Mouse (Mus musculus) forebrain, embryonic 11.5 days (tissue): ENCODE data around the gene Gm11060. TPM values are rescaled to one million over a fixed set of nuclear protein-coding genes. Genes with fewer than 3 reads are reported as not detected.
A peak's percentile ranks its signal among the peaks of the same experiment; 100 is the strongest.

Experiments used
- ATAC-seq: fragments of 200-750 bp; cut with Nextera tagmentation; replicated peaks from 2 replicates; pipeline ENCODE4 v1.8.0; 2017; ENCODE audit warnings: moderate TSS enrichment; ENCODE audit not compliant: low FRiP score
- DNase-seq: peaks from one replicate; pipeline ENCODE4 v3.0.0-alpha.2; 2017; ENCODE audit warnings: low spot score
- H3K27ac ChIP-seq: fragments of 300-500 bp; sonication (generic); 2 replicates; pipeline ENCODE4 v1.5.1; 2014; ENCODE audit warnings: low read depth, low read length
- H3K27me3 ChIP-seq: fragments of 300-500 bp; sonication (generic); 2 replicates; pipeline ENCODE4 v1.6.1; 2014; ENCODE audit warnings: mild to moderate bottlenecking, low read length, mixed read lengths; ENCODE audit not compliant: control insufficient read depth, insufficient read depth
- H3K36me3 ChIP-seq: fragments of 300-500 bp; sonication (generic); 2 replicates; pipeline ENCODE4 v1.6.1; 2014; ENCODE audit warnings: mild to moderate bottlenecking, low read length, moderate library complexity, mixed read lengths; ENCODE audit not compliant: control insufficient read depth, insufficient read depth
- H3K4me1 ChIP-seq: fragments of 300-500 bp; sonication (generic); replicated peaks from 2 replicates; pipeline ENCODE4 v1.6.1; 2014; ENCODE audit warnings: low read length, mixed read lengths; ENCODE audit not compliant: control insufficient read depth, insufficient read depth
- H3K4me2 ChIP-seq: fragments of 300-500 bp; sonication (generic); 2 replicates; pipeline ENCODE4 v1.6.1; 2014; ENCODE audit warnings: low read depth, mild to moderate bottlenecking, low read length, moderate library complexity, mixed read lengths; ENCODE audit not compliant: severe bottlenecking
- H3K4me3 ChIP-seq: fragments of 300-500 bp; sonication (generic); 2 replicates; pipeline ENCODE4 v1.5.1; 2014; ENCODE audit warnings: low read depth, low read length
- H3K9ac ChIP-seq: fragments of 300-500 bp; sonication (generic); 2 replicates; pipeline ENCODE4 v1.6.1; 2014; ENCODE audit warnings: low read length
- H3K9me3 ChIP-seq: fragments of 300-500 bp; sonication (generic); 2 replicates; pipeline ENCODE4 v1.6.1; 2016; ENCODE audit warnings: low read length, mixed read lengths; ENCODE audit not compliant: control insufficient read depth
- WGBS: fragments of 180-500 bp; shearing (Covaris S2); extraction: QIAGEN DNeasy Blood & Tissue Kit; methylation state at CpG from one replicate; pipeline ENCODE4 v1.1.7; 2014; 5-methylcytosine and 5-hydroxymethylcytosine counted together
- polyA plus RNA-seq: library from polyadenylated mRNA; unstranded; fragments of >200 nt; fragmentation: Nextera tagmentation; extraction: Ambion mirVana; gene quantifications from 2 replicates; pipeline ENCODE4 v1.2.1, GENCODE M21; 2014

Gene Gm11060
- polyA plus RNA-seq, 1 experiment from 2014 or later, result not detected

DNA sequence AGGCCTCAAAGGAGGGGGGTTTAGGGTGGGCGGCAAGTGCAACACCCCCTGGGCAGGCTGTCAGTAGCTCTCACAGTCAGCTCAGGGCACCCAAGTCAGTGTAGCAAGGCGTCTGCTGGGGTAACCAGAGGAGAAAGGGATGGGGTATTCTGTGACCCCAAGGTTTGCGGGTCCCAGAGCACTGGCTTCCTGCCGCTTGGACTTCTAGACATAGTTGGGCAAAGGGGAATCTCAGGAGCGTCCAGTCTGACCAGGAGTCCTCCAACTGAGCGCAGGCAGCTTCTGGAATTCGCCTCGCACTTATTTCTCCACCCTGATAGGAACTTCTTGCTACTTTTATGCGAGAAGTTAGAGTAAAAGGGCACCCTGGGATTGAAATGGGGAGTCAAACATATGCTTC, 32.1 kb downstream of the Gm11060 start:
- Histone ChIP-seq H3K4me3 (no peak overlapping the region), H3K9me3 (no peaks in the 10 kb centered on the region), H3K27ac (no peak overlapping the region), H3K27me3 (peaks cover 88% of the 10 kb centered on the region), H3K9ac (no peak overlapping the region), H3K4me2 (no peak overlapping the region), H3K4me1 (peaks cover 14% of the 10 kb centered on the region), H3K36me3 (no peaks in the 10 kb centered on the region)
- DNase-seq (no peak), ATAC-seq (no peak)
- WGBS, result under 1% methylated on average over 9 of the region's 9 CpGs

DNA sequence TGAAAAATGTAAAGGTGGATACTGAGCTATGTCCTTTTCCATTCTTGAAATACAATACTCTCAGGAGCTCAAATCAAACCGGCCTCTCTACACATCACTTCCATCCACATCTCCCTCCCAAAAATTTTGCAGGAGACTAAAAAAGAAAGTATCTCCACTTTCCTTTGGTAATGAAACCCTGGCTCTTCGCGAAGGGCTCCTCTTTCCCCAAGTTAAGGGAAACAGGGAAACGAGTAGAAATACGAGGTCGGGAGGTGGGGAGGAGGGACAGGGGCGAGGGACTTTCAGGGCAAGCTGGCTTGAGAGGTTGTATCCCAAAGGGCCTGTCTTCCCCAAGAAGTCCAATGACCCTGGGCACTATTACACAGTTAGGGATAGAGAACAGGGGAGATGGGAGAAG, 32.6 kb downstream of the Gm11060 start:
- Histone ChIP-seq H3K36me3 (no peaks in the 10 kb centered on the region), H3K4me3 (no peak overlapping the region), H3K4me1 (peaks cover 14% of the 10 kb centered on the region), H3K27me3 (peaks cover 91% of the 10 kb centered on the region), H3K9ac (no peak overlapping the region), H3K4me2 (no peak overlapping the region), H3K27ac (no peak overlapping the region), H3K9me3 (no peaks in the 10 kb centered on the region)
- under 1% methylated on average over 7 of the region's 7 CpGs for WGBS
- DNase-seq (no peak), ATAC-seq (no peak)

DNA sequence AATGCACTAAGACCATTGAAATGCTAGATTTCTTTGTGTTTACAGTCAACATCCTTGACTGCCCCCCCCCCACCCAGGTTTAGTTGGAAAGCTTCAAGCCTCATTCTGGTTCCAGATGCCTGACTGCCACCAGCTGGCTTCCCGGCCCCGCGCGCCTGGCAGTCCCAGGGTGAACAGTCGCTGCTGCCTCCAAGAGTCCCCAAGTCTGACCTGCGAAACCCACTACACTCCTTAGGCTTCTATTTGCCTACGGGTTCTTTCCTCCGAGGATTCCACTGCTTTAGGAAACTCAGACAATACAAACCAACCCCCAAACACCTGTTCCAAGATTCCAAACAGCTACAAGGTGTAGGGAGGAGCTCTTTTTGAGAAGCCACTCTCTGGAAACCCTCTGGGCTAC, 33.4 kb downstream of the Gm11060 start:
- H3K4me1 ChIP-seq, result peaks cover 14% of the 10 kb centered on the region
- no peaks in the 10 kb centered on the region for H3K9me3 ChIP-seq

DNA sequence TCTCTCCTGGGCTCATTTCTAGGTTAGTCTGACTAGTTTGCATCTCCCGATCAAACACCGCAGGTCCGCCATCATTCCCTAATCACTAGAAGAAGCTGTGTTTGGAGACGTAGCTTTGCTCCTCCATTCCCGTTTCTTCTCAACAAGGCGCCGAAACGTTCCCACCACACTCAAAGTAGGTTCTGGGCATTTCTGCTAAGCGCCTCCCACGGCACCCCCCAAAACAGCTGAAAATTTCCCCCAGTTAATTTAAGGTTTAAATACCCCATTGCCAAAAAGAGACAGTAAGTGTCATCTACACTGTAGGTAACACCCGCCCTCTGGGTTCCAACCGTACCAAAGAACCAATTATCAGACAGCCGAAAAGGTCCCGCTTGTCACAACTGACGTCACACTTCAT, 33.8 kb downstream of the Gm11060 start:
- peaks cover 14% of the 10 kb centered on the region for H3K4me1 ChIP-seq
- peaks cover 94% of the 10 kb centered on the region for H3K27me3 ChIP-seq
- no peak overlapping the region for H3K4me2 ChIP-seq
- no peak overlapping the region for H3K9ac ChIP-seq
- H3K9me3 ChIP-seq, result no peaks in the 10 kb centered on the region
- WGBS, result 1% methylated on average over 15 of the region's 15 CpGs
- H3K36me3 ChIP-seq, result no peaks in the 10 kb centered on the region
- no peak overlapping the region for H3K27ac ChIP-seq
- ATAC-seq (no peak), DNase-seq (no peak)
- H3K4me3 ChIP-seq, result no peak overlapping the region

More for the DNA sequence above, 33.4 kb downstream of the Gm11060 start:
- Histone ChIP-seq H3K9ac (no peak overlapping the region), H3K27me3 (peaks cover 94% of the 10 kb centered on the region), H3K4me3 (no peak overlapping the region), H3K4me2 (no peak overlapping the region), H3K36me3 (no peaks in the 10 kb centered on the region), H3K27ac (no peak overlapping the region)
- no peak for ATAC-seq
- no peak for DNase-seq
- WGBS, result 2% methylated on average over 8 of the region's 8 CpGs

DNA sequence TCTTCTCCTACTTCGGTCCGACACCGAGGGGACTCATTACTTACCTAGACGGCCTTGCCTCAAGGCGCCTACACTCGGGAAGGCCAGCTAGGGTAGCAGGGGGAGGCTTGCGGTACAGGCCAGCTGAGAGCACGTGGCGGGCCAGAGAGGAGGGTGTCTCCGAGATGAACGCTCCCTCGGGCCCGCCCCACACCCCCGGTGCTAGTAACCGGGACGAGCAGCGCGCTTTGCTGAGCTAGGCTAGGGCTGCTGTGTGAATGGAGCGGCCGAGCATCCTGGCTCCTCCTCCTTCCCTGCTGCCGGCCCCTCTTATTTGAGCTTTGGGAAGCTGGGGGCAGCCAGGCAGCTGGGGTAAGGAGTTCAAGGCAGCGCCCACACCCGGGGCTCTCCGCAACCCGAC, 34.5 kb downstream of the Gm11060 start, which contains the start of gene Wt1:
Gene Wt1, plus strand, starts transcription at position 251 of the 400 bp plus-strand sequence.
- peak within 1 kb of the TSS; percentile 23 for H3K4me3 ChIP-seq
- H3K9me3 ChIP-seq, result no peaks in the 10 kb centered on the region
- H3K4me2 ChIP-seq, result peak within 1 kb of the TSS; percentile 40
- H3K27me3 ChIP-seq, result peaks cover 93% of the 10 kb centered on the region
- DNase-seq, result peak; percentile 79
- under 1% methylated on average over 24 of the region's 25 CpGs for WGBS
- H3K36me3 ChIP-seq, result no peaks in the 10 kb centered on the region
- ATAC-seq, result peak; percentile 62
- no peak within 1 kb of the TSS for H3K27ac ChIP-seq
- H3K9ac ChIP-seq, result no peak within 1 kb of the TSS
- peaks cover 14% of the 10 kb centered on the region for H3K4me1 ChIP-seq

DNA sequence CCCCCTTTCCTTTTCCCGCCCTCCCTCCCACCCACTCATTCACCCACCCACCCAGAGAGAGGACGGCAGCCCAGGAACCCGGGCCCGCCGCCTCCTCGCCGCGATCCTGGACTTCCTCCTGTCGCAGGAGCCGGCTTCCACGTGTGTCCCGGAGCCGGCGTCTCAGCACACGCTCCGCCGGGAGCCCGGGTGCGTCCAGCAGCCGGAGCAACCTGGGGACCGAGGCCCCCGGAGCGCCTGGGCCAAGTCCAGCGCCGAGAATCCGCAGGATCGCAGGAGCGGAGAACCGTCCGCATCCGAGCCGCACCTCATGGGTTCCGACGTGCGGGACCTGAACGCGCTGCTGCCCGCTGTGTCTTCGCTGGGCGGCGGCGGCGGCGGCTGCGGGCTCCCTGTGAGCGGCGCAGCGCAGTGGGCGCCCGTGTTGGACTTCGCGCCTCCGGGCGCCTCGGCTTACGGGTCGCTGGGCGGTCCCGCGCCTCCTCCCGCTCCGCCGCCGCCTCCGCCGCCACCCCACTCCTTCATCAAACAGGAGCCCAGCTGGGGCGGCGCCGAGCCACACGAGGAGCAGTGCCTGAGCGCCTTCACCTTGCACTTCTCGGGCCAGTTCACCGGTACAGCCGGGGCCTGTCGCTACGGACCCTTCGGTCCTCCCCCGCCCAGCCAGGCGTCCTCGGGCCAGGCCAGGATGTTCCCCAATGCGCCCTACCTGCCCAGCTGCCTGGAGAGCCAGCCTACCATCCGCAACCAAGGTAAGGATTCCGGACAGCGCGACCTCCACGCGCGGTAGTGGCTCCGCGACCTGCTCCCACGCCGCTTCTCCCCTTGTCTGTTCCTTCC, 35.1 kb downstream of the Gm11060 start:
- peak; percentile 7; the same call in 1 of the 2 replicates for ATAC-seq
- WGBS, result under 1% methylated on average over 88 of the region's 92 CpGs
- DNase-seq, result peak; percentile 73

DNA sequence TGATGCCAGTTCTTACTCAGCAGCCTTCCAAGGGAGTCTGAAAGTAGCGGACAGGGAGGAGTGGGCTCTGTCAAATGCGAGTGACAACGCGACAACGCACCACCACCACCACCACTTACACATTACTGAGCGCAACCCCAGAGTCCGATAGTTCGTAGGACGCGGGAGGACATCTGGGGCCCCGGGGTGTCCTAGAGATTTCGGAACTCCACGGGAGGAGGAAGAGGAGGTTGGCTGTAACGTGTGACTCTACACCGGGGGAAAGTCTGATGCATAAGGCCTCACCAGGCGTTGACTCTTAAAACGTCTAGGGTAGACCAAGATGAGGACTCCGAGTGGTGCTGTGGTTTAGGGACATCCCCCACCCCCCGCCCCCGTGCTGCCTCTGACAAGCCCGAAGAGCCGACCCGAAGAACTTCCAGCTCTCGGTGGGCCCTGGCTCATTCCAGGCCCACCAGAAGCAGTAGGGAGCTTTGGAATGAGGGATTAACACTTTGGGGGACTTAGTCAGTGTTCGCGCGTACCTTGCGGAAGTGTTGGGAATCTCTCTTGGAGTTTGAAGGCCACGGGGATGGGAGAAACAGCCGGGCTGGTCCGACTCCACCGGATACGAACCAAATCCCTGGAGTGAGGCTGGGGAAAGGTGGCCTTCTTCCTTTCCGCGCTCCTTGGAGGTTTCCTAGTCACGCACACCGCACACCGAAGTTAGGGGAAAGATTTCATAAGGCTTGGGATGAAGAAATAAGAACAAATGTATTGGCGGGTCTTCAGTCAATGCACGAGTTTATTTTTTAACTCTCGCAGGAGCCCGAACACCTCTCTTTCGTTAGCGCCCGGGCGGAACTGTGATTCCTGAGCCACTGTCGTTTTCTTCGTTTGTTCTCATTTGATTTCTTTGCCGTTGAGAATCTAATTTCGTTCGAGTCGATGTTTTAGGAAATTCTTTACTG, 36.0 kb downstream of the Gm11060 start:
- ATAC-seq (no peak), DNase-seq (peak; percentile 62)
- Histone ChIP-seq H3K27me3 (peaks cover 96% of the 10 kb centered on the region), H3K4me1 (peaks cover 12% of the 10 kb centered on the region), H3K27ac (no peak overlapping the region), H3K36me3 (no peaks in the 10 kb centered on the region), H3K9me3 (no peaks in the 10 kb centered on the region), H3K4me2 (no peak overlapping the region; the same call in 1 of the 2 replicates), H3K4me3 (no peak overlapping the region), H3K9ac (no peak overlapping the region)
- under 1% methylated on average over 52 of the region's 52 CpGs for WGBS

More for the DNA sequence above, 35.1 kb downstream of the Gm11060 start:
- peaks cover 94% of the 10 kb centered on the region for H3K27me3 ChIP-seq
- no peaks in the 10 kb centered on the region for H3K9me3 ChIP-seq
- H3K9ac ChIP-seq, result no peak overlapping the region
- no peaks in the 10 kb centered on the region for H3K36me3 ChIP-seq
- no peak overlapping the region for H3K27ac ChIP-seq
- H3K4me3 ChIP-seq, result peak overlapping the region; percentile 23
- H3K4me1 ChIP-seq, result peaks cover 14% of the 10 kb centered on the region
- H3K4me2 ChIP-seq, result peak overlapping the region; percentile 40

DNA sequence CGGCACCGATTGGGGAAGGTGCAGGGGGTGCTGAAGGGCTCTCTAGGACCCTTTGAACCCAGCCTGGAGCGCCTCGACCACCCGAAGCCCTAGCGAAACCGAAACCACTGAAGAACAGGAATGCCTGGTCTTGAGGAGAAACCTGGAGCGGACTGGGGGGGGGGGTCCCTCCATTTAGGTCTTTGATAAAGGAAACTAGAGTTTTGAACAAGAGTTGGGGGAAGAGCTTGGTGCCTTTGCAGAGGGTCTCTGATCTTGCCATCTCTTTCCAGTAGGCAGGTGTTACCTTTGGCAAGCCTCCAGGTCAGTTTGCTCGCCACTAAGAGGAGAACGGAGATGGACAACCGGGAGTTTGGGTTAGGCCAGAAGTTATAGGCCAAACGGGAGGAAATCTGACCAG, 36.7 kb downstream of the Gm11060 start:
- Histone ChIP-seq H3K9me3 (no peaks in the 10 kb centered on the region), H3K4me1 (peaks cover 9% of the 10 kb centered on the region), H3K27ac (no peak overlapping the region), H3K4me3 (no peak overlapping the region), H3K9ac (no peak overlapping the region), H3K36me3 (no peaks in the 10 kb centered on the region), H3K4me2 (no peak overlapping the region), H3K27me3 (peaks cover 96% of the 10 kb centered on the region)
- WGBS, result 2% methylated on average over 12 of the region's 12 CpGs
- DNase-seq (no peak), ATAC-seq (no peak)
